Mouse (Mus musculus) neural tube, embryonic 14.5 days (tissue): Measurements from ENCODE around the gene Calm3. TPM values are rescaled to one million over a fixed set of nuclear protein-coding genes. Genes with fewer than 3 reads are reported as not detected.
A peak's percentile ranks its signal among the peaks of the same experiment; 100 is the strongest.
"Not testable (repeated sequence)": the region's sequence is repeated elsewhere in the genome, so short reads cannot be mapped to it uniquely, and the experiment has no call there.

ENCODE experiments used
- ATAC-seq: fragments of 200-750 bp; cut with Nextera tagmentation; 2 replicates; pipeline ENCODE4 v1.8.0; 2017; ENCODE audit warnings: low read depth, mild to moderate bottlenecking, moderate TSS enrichment, moderate library complexity
- H3K27ac ChIP-seq: fragments of 300-500 bp; sonication (generic); 2 replicates; pipeline ENCODE4 v1.5.1; 2014; ENCODE audit warnings: low read depth, mild to moderate bottlenecking, control low read depth, low read length, moderate library complexity, mixed read lengths
- H3K27me3 ChIP-seq: fragments of 300-500 bp; sonication (generic); 2 replicates; pipeline ENCODE4 v1.6.1; 2014; ENCODE audit warnings: low read length; ENCODE audit not compliant: control insufficient read depth, insufficient read depth
- H3K36me3 ChIP-seq: fragments of 300-500 bp; sonication (generic); 2 replicates; pipeline ENCODE4 v1.6.1; 2014; ENCODE audit warnings: low read length, mixed read lengths; ENCODE audit not compliant: control insufficient read depth, insufficient read depth
- H3K4me1 ChIP-seq: fragments of 300-500 bp; sonication (generic); 2 replicates; pipeline ENCODE4 v1.6.1; 2014; ENCODE audit warnings: low read length; ENCODE audit not compliant: control insufficient read depth, insufficient read depth
- H3K4me2 ChIP-seq: fragments of 300-500 bp; sonication (generic); 2 replicates; pipeline ENCODE4 v1.6.1; 2014; ENCODE audit warnings: mild to moderate bottlenecking, low read depth, low read length, control low read depth
- H3K4me3 ChIP-seq: fragments of 300-500 bp; sonication (generic); 2 replicates; pipeline ENCODE4 v1.5.1; 2014; ENCODE audit warnings: low read depth, low read length, control low read depth, mixed read lengths
- H3K9ac ChIP-seq: fragments of 300-500 bp; sonication (generic); replicated peaks from 2 replicates; pipeline ENCODE4 v1.6.1; 2014; ENCODE audit warnings: low read depth, mild to moderate bottlenecking, control low read depth, low read length, mixed read lengths
- H3K9me3 ChIP-seq: fragments of 300-500 bp; sonication (generic); 2 replicates; pipeline ENCODE4 v1.6.1; 2016; ENCODE audit warnings: low read length; ENCODE audit not compliant: control insufficient read depth
- WGBS: fragments of 180-500 bp; shearing (Covaris S2); extraction: QIAGEN DNeasy Blood & Tissue Kit; methylation state at CpG from one replicate; pipeline ENCODE4 v1.1.7; 2014; 5-methylcytosine and 5-hydroxymethylcytosine counted together
- polyA plus RNA-seq: library from polyadenylated mRNA; unstranded; fragments of >200 nt; fragmentation: Nextera tagmentation; extraction: Ambion mirVana; gene quantifications from 2 replicates; pipeline ENCODE4 v1.2.1, GENCODE M21; 2014

Calm3 gene
- 412 and 503 TPM in 2 replicates for polyA plus RNA-seq

GRCm38 (mm10) chr7:16924037-16924834 lies at the start of gene Calm3:
TSS of gene Calm3 (minus strand) at chr7:16924114.
- Histone ChIP-seq H3K4me1 (peaks cover 35% of the 10 kb centered on the region), H3K4me2 (peak within 1 kb of the TSS; percentile 92), H3K9ac (peak within 1 kb of the TSS; percentile 97), H3K36me3 (no peaks in the 10 kb centered on the region), H3K4me3 (peak within 1 kb of the TSS; percentile 86), H3K27ac (peak within 1 kb of the TSS; percentile 98), H3K27me3 (no peaks in the 10 kb centered on the region), H3K9me3 (no peaks in the 10 kb centered on the region)
- WGBS: 2% methylated on average over 63 of the region's 64 CpGs
- ATAC-seq: peak; percentile 93

GRCm38 (mm10) chr7:16971160-16971559 lies 47.2 kb upstream of the Calm3 start:
- ATAC-seq: no peak
- no peak overlapping the region for H3K4me2 ChIP-seq
- H3K27ac ChIP-seq: no peak overlapping the region
- 84% methylated on average over 3 of the region's 3 CpGs for WGBS
- no peak overlapping the region for H3K9ac ChIP-seq
- no peaks in the 10 kb centered on the region for H3K27me3 ChIP-seq
- H3K36me3 ChIP-seq: no peaks in the 10 kb centered on the region
- H3K9me3 ChIP-seq: no peaks in the 10 kb centered on the region
- H3K4me1 ChIP-seq: no peaks in the 10 kb centered on the region
- H3K4me3 ChIP-seq: no peak overlapping the region

- no peak for ATAC-seq
- Histone ChIP-seq H3K4me3 (no peak overlapping the region), H3K9ac (no peak overlapping the region), H3K36me3 (no peaks in the 10 kb centered on the region), H3K27ac (no peak overlapping the region), H3K27me3 (no peaks in the 10 kb centered on the region), H3K4me2 (no peak overlapping the region), H3K9me3 (no peaks in the 10 kb centered on the region), H3K4me1 (no peaks in the 10 kb centered on the region)
- 89% methylated on average over 6 of the region's 6 CpGs for WGBS
Measured at GRCm38 (mm10) chr7:16968414-16968813, 44.5 kb upstream of the Calm3 start.

- 84% methylated on average over 5 of the region's 5 CpGs for WGBS
- H3K9ac ChIP-seq: no peak overlapping the region
- H3K27me3 ChIP-seq: no peaks in the 10 kb centered on the region
- no peak overlapping the region for H3K4me3 ChIP-seq
- H3K4me1 ChIP-seq: peaks cover 28% of the 10 kb centered on the region
- no peaks in the 10 kb centered on the region for H3K36me3 ChIP-seq
- ATAC-seq: no peak
- H3K27ac ChIP-seq: no peak overlapping the region
- peak overlapping the region; percentile 17; the same call in 1 of the 2 replicates for H3K4me2 ChIP-seq
- no peaks in the 10 kb centered on the region for H3K9me3 ChIP-seq
Measured at GRCm38 (mm10) chr7:16961678-16962077, 37.8 kb upstream of the Calm3 start.

- Histone ChIP-seq H3K9ac (peak within 1 kb of the TSS; percentile 58), H3K4me1 (peaks cover 32% of the 10 kb centered on the region), H3K4me3 (peak within 1 kb of the TSS; percentile 38), H3K27me3 (no peaks in the 10 kb centered on the region), H3K9me3 (no peaks in the 10 kb centered on the region), H3K4me2 (peak within 1 kb of the TSS; percentile 66), H3K36me3 (no peaks in the 10 kb centered on the region), H3K27ac (peak within 1 kb of the TSS; percentile 86)
- ATAC-seq: peak; percentile 94
- 9% methylated on average over 17 of the region's 17 CpGs for WGBS
Measured at GRCm38 (mm10) chr7:16959539-16960187, 35.7 kb upstream of the Calm3 start, which contains the start of gene Pnmal1. TSS of gene Pnmal1 (plus strand) at chr7:16959679.

GRCm38 (mm10) chr7:16956410-16957265 lies 32.7 kb upstream of the Calm3 start:
- 29% methylated on average over 15 of the region's 15 CpGs for WGBS
- Histone ChIP-seq H3K27ac (peak overlapping the region; percentile 87), H3K4me3 (no peak overlapping the region), H3K4me1 (peaks cover 31% of the 10 kb centered on the region), H3K9me3 (no peaks in the 10 kb centered on the region), H3K36me3 (no peaks in the 10 kb centered on the region), H3K27me3 (no peaks in the 10 kb centered on the region), H3K9ac (no peak overlapping the region), H3K4me2 (peak overlapping the region; percentile 35; the same call in 1 of the 2 replicates)
- ATAC-seq: peak; percentile 48; the same call in 1 of the 2 replicates

- Histone ChIP-seq H3K36me3 (no peaks in the 10 kb centered on the region), H3K4me3 (no peak overlapping the region), H3K4me1 (peaks cover 25% of the 10 kb centered on the region), H3K27ac (no peak overlapping the region), H3K9me3 (no peaks in the 10 kb centered on the region), H3K4me2 (no peak overlapping the region), H3K9ac (no peak overlapping the region), H3K27me3 (no peaks in the 10 kb centered on the region)
- WGBS: 87% methylated on average over 4 of the region's 4 CpGs
- ATAC-seq: no peak
Measured at GRCm38 (mm10) chr7:16955712-16956111, 31.8 kb upstream of the Calm3 start.

- WGBS: 67% methylated on average over 2 of the region's 2 CpGs
- not testable (repeated sequence) for ATAC-seq, H3K36me3 ChIP-seq, H3K27ac ChIP-seq, H3K4me2 ChIP-seq, H3K9me3 ChIP-seq, H3K4me3 ChIP-seq, H3K27me3 ChIP-seq, H3K9ac ChIP-seq
- peaks cover 26% of the 10 kb centered on the region for H3K4me1 ChIP-seq
Measured at GRCm38 (mm10) chr7:16953776-16954175, 29.9 kb upstream of the Calm3 start.
